Mouse (Mus musculus): ENCODE results near the gene Map3k13. TPM values are rescaled to one million over a fixed set of nuclear protein-coding genes. Genes with fewer than 3 reads are reported as not detected.
A peak's percentile ranks its signal among the peaks of the same experiment; 100 is the strongest.
"Not testable (repeated sequence)": the region's sequence is repeated elsewhere in the genome, so short reads cannot be mapped to it uniquely, and the experiment has no call there.

Map3k13 gene
- polyA plus RNA-seq (2012; rRNA removed) = 3.9 and 8.0 TPM in 2 replicates

DNA sequence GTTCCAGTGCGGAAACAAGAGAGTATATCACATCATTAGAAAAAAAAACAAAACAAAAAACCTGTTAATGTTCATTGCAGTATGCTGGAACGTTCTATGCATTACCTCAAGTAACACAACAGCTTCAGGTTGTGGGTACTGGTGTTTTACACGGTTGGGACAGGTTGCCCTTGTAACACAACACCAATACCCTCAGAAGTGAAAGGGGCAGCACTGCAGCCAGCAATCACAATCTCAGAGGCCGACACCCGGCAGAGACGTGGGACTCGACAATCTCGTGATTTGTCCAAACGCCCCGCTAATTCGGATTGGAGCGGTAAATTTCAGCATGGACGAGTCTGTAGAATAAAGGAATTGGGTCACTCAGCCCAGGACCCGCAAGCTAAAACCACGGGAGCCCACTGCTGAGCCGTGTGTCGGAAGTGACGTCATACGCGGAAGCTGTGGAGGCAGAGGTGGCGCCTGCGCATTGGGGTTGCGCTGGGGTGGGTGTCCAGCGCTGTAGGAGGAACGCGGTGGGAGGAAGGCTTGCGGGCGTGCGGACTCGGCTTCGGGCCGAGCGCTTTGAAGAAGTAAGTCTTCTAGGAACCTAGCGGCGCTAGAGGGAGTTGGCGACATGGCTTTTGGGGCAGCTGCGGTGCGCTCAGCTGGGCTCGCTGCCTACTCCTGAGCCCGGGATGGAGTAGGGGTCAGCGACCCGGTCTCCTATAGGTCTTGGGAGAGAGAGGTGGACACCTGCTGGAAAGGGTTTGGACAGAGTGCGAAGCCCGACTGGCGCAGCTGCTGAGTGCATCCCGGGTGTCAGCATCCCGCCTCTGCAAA, at the start of gene Map3k13:
Gene Map3k13 (plus strand): TSS at position 472 of the 822 bp plus-strand sequence.
- DNase-seq (ENCODE audit: low read depth, low spot score) = peak; percentile 86
- 1% methylated on average over 47 of the region's 47 CpGs for WGBS

DNA sequence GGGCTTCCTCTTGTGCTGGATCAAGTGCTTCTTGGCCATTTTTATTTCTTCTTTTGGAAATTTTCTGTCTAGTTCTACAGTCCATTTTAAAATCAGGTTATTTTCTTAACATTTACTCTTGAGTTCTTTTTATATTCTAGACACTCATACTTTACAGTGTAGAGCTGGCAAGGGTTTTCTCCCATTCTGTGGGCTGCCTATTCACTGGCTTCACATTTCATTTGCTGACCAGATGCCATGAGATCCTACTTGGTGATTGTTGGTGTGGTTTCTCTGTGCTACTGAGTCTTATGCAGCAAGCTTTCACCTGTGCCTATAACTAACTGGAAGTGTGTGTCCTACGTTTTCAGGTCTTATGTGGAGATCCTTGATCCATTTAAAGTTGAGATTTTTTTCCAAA, 35.7 kb upstream of the Map3k13 start:
- WGBS = 80% methylated on average over 1 of the region's 1 CpGs

DNA sequence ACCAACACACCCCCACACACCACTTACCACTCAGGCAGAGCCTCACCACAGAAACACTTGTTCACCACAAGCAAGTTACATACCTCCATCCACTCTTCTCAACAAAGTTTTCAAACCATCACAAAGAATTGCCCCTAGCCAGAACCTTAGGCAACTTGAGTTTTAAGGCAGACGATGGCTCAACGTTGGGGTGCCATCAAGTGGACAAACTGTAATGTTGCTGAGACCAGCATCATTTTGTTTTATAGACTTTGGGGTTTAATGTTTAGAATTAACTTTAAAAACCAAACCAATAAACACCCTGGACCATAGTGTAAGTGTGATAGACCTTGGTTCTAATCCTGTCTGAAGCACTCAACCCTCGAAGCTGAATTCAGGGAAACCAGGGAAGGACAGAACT, 25.9 kb upstream of the Map3k13 start:
- WGBS = 79% methylated on average over 3 of the region's 3 CpGs
- DNase-seq (ENCODE audit: low read depth, low spot score) = no peak

More for the DNA sequence above, 35.7 kb upstream of the Map3k13 start:
- DNase-seq (ENCODE audit: low read depth, low spot score) = no peak

DNA sequence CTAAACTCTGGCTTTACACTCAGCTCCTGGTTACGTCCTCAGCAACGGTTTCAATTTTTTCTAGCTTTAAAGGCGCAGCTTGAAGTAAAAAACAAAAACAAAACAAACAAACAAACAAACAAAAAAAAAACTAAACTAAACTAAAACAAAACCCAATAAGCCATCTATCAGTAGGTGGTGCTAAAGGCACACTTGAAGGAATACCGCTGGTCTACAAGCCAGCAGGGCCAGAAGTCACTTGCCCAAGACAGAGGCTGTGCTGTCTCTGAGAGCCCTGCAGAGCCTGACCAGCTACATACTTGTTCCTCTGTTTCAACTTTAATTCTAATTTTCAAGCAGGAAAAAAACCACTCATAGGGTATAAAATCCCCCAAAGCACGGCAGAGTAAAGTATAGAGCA, 24.5 kb upstream of the Map3k13 start:
- DNase-seq (ENCODE audit: low read depth, low spot score) = no peak
- WGBS = 82% methylated on average over 5 of the region's 5 CpGs

DNA sequence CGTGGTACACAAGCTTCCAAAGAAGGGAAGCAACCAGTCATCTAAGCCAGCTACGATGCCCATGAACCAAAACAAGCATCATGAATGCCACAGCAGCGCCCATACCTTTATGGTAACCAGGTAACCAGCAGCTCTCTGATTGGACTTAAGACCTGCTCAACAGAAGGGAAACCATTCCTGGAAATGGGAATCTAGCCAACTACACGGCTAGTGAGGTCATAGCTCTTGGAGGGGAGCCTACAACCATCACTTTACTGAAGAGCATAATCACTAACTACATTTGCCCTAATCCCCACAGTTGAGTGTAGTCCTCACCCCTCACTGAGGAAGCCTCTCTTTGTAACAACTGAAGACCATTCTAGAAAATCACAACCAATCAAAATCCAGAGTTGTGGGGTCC, 19.4 kb upstream of the Map3k13 start:
- WGBS = 74% methylated on average over 4 of the region's 4 CpGs
- no peak for DNase-seq (ENCODE audit: low read depth, low spot score)

DNA sequence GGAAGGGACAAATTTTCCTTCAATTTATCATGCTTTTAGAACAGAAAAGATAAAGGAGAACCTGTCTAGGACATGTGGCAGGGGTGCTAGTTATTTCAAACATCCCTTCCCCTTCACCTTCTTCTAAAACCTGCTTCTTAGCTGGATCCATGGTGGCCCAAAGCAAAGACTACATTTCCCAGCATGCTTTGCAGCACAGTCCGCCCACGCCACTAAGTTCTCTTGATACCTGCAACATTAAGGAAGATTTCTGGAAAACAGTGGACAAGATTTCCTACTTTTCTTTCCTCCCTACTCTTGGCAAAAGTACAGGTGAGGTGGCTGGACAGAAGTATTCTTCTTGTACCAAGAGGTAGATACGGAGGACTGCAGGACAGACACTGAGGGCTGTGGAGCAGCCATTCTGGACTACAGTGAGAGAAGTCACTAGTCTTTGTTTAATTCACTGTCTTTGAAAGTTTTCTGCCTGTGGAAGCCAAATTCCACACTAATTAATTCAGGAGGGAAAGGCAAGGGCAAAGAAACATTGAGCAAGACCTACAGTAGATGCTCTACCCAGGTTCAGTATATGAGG, 15.8 kb upstream of the Map3k13 start:
- WGBS = 79% methylated on average over 3 of the region's 3 CpGs
- no peak for DNase-seq (ENCODE audit: low read depth, low spot score)

DNA sequence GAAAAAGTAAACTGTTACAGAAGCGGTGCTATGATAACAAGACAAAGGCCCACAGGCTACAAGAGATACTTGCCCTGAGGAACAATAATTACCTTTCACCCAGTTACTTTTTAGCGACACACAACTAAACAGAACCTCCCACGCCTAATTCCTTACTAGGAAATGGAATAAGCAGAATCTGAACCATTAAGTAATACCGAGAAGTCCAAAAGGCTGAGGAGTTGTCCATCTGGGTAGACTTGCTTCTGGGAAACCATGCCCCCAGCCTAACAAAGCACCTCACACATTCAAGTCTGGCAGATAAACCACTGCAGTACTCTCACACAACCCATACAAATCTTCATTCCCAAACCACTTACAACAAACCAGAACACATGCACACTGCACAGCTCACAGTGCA, 15.0 kb upstream of the Map3k13 start:
- no peak for DNase-seq (ENCODE audit: low read depth, low spot score)
- WGBS = 69% methylated on average over 4 of the region's 4 CpGs

DNA sequence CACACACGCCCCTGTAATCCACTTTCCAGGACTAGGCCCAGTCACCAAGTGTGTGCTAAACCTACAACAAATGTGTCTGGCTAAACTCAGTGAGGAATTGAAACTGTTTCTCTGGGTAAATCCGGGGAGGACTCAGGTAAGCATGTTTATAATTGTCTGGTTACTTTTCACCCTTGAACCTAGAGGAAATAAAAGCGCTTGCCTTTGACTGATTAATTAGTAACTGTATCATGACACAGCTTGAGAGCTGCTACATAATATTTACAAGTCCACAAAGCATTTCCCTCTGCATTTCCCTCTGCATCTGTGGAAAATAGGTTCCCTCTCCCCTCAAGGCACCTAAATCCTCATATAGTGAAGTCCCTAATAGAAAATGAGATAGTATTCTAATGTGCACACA, 12.9 kb upstream of the Map3k13 start:
- WGBS = 25% methylated on average over 3 of the region's 3 CpGs
- no peak for DNase-seq (ENCODE audit: low read depth, low spot score)

DNA sequence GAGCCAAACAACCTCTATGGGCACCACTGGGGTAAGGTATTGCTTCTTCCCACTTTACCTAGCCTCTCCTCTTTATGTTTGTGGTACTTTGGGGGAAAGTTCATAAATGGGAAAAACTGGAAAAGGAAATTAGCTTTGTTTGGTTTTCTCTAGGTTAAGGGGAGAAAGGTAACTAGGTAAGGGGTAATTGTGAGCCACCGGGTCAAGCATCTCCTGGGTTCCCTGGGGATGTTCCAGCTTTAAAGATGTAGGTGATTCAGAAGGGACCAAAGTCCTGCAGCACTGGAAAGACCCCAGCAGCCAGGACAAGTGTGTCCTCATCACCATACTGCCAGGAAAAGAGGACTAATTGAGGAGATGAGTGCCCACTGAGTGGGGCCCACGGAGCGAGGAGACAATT, 12.3 kb upstream of the Map3k13 start:
- WGBS = 71% methylated on average over 3 of the region's 3 CpGs

DNA sequence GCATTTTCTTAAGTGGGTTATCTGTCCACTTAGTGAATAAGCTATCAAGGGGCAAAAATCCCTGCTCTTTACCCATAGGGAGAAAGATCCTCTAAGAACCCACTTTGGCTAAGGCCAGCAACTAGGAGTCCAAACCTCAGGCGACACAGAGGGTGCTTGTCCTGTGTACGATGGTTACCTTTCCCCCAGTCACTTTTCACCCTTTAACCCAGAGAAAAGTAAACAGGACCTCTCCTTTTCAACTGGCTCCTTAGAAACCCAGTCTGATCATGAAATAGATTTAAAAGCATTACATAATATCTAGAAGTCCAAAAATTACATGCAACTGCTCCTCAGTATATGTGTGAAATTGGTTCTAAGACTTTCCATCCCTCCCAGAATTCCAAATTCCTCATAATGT, 11.3 kb upstream of the Map3k13 start:
- 32% methylated on average over 2 of the region's 2 CpGs for WGBS
- DNase-seq (ENCODE audit: low read depth, low spot score) = no peak

More for the DNA sequence above, 12.3 kb upstream of the Map3k13 start:
- DNase-seq (ENCODE audit: low read depth, low spot score) = no peak

DNA sequence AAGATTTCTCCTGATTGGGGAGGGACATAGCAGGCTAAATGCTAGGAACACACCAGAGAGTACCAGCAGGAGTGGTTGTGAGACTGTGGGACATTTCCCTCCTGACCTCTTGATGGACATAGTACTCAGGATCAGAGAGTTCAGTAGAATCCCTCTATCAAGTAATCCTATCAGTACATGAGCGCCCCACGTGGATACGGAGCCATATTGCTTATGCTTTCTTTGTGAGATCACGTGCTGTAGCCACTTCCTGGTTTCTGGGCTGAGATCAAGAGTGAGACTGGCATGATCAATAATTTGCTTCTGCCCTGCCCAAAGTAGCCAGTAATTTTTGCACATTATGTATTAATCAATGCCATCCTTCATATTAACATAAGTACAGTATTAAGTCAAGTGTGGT, 9.1 kb upstream of the Map3k13 start:
- 82% methylated on average over 4 of the region's 4 CpGs for WGBS
- DNase-seq (ENCODE audit: low read depth, low spot score) = no peak

DNA sequence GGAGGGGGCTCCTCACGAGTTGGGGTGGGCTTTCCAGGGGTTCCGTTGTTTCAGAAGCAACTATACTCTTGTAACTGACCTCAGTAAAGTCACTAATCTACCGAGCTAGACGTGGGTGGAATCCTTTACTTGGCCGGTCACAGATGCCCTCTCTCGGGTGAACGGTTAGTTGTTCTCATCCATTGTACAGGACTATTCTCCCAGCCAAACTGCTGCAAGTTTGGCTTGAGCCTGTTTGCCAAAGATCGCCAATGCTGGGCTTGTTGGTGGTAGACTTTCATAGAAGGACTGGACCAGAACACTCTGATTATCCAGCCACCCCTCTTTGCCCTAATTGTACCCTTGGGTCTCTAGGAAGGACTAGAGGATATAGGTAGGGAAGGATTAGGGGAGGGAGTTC, 7.8 kb upstream of the Map3k13 start:
- 87% methylated on average over 8 of the region's 8 CpGs for WGBS
- no peak for DNase-seq (ENCODE audit: low read depth, low spot score)

DNA sequence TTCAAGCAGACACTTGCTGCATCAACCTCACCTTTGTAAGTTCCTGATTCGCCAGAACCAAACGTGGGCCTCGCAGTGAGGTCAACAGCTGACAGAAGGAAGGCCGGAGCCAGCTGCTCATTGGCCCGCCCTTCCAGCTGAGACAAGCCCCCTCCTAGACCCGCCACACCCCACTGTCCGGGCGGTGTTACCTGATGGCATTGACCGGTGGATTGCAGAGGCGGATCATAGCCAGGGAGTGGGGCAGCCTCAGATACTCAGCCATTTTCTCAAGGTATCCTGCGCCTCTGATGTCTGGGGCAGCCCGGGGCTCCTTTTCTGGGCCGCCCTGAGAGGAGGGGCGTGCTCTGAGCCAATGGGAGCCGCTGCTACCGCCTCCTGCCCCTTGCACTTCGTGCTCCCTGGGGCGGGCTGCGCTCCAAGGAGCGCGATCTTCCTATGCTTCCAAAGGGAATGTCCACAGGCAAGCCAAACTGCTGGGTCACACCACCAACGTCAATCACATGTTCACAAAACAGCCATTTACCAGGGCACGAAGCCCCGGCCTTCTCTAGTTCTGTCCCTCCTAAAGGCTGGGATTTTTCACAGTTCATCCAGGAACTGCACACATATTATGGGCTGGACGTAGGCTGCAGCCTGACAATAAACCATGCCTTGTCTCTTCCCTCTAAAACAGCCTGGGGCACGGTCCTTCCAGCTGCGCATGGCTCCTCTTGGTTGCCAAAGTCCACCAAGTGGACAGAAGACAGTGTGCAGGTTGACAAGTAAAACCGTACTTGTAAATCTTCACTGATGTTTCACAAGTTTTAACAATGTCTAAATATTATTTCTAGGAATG, 6.4 kb upstream of the Map3k13 start, which contains the start of gene Ehhadh:
Gene Ehhadh (minus strand): TSS at position 292 of the 838 bp plus-strand sequence.
- peak; percentile 61 for DNase-seq (ENCODE audit: low read depth, low spot score)

DNA sequence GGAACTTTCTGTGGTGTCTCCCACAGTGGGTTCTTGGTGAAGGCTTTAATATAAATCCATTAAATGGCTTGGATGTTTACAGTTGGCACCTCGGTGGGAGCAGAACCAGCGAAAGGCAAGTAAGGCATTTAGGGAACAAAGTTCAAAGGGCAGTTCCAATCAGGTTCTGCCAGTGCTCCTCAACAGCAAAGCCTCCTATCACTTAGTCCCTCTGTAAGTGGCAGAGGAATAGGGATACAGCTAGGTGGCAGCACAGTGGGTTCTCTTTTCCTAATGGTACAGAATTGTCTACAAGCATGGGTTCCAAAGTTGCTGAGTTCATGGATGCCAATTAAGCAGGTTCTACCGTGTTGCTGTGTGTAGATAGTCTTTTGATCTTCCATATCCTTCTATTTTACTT, 5.6 kb upstream of the Map3k13 start:
- WGBS = 31% methylated on average over 3 of the region's 3 CpGs
- peak; percentile 57 for DNase-seq (ENCODE audit: low read depth, low spot score)

More for the DNA sequence above, 6.4 kb upstream of the Map3k13 start, which contains the start of gene Ehhadh:
- 2% methylated on average over 28 of the region's 28 CpGs for WGBS

DNA sequence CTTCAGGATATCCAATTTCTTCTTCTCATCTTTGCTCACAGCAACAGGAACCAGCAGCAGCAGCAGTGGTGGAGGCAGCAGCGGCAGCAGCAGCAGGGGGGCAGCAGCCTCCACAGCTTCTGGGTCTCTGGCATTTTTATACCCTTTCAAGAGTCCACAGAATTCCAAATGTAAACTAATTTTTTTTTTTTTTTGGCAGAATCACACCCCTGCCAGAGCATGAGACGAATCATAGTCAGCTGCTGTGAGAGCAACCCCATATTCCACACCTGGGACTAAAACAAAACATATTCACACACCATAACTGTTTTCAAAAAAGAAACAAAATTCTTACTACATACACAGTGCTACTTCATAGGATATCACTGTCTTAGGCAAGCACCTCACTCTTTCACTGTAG, 5.0 kb upstream of the Map3k13 start:
- WGBS = 87% methylated on average over 2 of the region's 2 CpGs
- no peak for DNase-seq (ENCODE audit: low read depth, low spot score)

DNA sequence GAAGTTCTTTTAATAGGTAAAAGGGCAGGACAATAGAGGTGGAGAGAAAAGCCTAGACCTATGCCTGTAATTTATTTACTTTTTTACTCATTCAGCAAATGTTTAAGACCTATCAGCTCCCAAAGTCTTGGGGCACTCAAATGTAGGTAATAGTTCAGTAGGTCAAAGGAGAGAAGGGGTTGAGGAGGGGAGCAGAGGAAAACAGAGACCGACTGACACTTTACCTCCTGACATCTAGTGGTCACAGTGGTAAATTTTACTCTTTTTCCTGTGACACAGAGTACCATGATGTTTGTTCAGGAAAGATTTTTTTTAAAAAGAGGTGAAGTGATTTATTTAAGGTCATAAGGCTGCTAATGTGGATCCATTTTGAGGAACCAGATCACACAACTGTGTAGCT, 3.7 kb upstream of the Map3k13 start:
- no peak for DNase-seq (ENCODE audit: low read depth, low spot score)
- 7% methylated on average over 1 of the region's 1 CpGs for WGBS

DNA sequence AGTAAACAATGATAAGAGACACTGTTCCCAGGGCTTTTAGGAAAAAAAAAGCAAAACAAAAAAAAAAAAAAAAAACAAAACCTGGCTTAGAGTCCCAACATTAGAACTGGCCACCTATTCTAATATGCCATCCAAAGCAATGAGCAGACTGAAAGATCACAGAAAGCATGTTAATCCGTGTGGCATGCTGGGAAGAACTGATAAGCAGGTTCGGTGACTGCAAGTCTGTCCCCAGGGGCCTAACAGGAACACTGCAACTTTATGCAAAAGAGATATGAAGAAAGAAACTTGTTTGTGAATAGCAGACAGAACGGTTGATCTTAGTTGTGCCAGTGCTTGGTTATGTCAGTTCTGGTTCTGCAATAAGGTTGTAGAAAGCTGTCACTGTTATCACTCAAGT, 2.4 kb upstream of the Map3k13 start:
- no peak for DNase-seq (ENCODE audit: low read depth, low spot score)
- WGBS = 70% methylated on average over 3 of the region's 3 CpGs

DNA sequence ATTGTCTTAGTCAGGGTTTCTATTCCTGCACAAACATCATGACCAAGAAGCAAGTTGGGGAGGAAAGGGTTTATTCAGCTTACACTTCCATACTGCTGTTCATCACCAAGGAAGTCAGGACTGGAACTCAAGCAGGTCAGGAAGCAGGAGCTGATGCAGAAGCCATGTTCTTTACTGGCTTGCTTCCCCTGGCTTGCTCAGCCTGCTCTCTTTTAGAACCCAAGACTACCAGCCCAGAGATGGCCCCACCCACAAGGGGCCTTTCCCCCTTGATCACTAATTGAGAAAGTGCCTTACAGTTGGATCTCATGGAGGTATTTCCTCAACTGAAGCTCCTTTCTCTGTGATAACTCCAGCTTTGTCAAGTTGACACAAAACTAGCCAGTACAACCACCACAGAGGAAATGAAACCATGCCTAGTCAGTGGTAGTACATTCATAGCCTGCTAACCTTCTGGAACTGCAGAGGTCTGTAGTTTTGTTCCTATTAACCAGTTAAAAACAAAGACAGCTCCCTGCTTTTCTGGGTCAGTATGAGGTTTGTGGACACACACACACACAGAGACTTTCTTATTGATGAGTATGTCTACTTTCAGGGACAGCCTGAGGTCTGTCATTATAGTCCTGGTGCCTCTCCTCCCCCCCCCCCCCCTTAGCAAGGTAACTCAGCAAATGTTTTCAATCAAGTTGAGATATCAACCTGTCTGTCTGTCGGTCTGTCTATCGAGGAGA, 901 bp upstream of the Map3k13 start:
- DNase-seq (ENCODE audit: low read depth, low spot score) = not testable (repeated sequence)
- 19% methylated on average over 2 of the region's 2 CpGs for WGBS

DNA sequence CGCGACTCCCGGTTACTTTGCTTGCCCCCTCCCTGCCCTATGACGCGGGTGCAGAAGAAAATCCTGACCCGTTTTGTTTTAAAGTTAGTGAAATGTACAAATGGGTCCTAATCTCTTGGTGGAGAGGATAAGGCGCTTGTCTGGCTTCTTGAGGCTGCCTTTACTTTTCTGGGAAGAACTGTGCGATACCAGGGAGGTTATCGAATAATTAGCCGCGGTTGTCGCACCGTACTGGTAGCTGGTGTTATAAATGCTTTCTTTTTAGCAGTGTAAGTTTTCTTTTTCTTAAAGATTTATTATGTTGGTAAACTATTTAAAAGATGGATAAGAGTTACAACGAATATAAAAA, 525 bp downstream of the Map3k13 start:
- under 1% methylated on average over 14 of the region's 14 CpGs for WGBS
- no peak for DNase-seq (ENCODE audit: low read depth, low spot score)

DNA sequence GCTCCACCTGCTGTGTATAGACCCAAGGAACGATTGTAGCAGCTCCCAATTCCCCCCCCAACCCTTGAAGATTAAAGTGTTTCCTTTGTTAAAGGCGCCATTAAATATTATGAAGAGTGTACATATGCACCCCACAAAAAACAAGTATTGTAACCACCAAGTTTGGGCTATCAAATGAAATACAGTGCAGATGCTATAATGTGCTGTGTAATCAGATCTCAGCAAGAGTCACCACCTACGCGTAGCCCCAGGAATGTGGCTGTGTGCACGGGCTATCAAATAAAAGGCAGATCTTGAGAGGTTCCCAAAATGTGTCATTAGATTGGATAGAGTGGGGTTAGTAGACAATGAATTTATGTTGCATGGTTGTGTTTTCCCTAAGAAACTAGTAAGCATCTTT, 925 bp downstream of the Map3k13 start:
- DNase-seq (ENCODE audit: low read depth, low spot score) = no peak

More for the DNA sequence above, 925 bp downstream of the Map3k13 start:
- 11% methylated on average over 5 of the region's 5 CpGs for WGBS

All from large intestine, adult 2 months (tissue).